Mouse (Mus musculus) testis, adult 2 months (tissue): ENCODE measurements around the gene Tub.

ENCODE experiments used
- CTCF ChIP-seq: fragments of 200-500 bp; IDR thresholded peaks from 2 replicates; pipeline ENCODE4 v1.5.1; 2012; ENCODE audit warnings: low read depth, mild to moderate bottlenecking, inconsistent platforms, low read length, moderate library complexity; ENCODE audit not compliant: control insufficient read depth, insufficient read depth, insufficient replicate concordance
- POLR2A ChIP-seq: fragments of 200-500 bp; IDR thresholded peaks from 2 replicates; pipeline ENCODE4 v1.6.1; 2012; ENCODE audit warnings: low read depth, mild to moderate bottlenecking, inconsistent platforms, low read length, moderate library complexity; ENCODE audit not compliant: control insufficient read depth

DNA sequence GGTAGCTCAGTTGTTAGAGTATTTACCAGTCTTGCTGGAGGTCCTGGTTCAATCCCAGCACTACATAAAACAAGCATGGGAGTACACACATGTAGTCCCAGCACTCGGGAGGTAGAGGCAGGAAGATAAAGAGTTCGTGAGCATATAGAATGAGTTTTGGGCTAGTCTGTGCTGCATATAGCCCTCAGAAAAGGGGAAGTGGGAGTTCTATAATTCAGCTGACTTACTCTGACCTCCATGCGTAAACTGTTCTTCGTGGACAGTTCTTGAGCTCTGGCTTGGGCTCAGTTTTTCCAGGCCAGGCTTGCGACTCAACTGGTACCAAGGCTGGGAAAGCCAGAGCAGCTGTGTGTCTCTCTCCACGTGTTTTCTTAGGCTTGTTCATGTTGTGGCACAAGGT is 2.7 kb downstream of the Tub start:
- no peak for TF ChIP-seq CTCF
- no peak for TF ChIP-seq POLR2A
